Comparison of ENCODE assay signal across 15 mouse cellular contexts in the genomic region with DNA sequence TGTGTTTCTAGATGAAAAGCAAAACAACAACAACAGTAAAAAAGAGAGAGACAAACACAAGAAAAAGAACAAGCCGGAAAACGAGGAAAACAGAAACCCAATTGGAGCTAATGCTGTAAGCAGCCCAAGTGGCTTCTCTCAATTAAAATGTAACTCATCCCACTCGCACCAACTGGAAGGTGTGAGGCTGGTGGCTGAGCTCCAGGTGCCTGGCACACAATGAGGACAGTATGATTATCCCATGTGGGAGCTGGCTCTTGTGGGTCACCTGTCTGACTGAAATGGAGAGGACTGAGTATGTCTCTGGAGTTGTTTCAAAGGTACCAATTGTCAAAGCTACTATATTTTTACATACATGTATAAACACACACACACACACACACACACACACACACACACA. TPM values are rescaled to one million over a fixed set of nuclear protein-coding genes. Genes with fewer than 3 reads are reported as not detected.
DNase-seq lines count a peak whose midpoint lies in the region; ATAC-seq and TF ChIP-seq lines count a peak whose summit lies in the region.
"Had no signal": no experiment of that assay in that cellular context is flagged by ENCODE, and none has a peak within 500 bp of the region (broad histone marks: within the 10 kb centered on the region; RNA-seq: fewer than 3 reads in every experiment).

No protein-coding gene starts in this region.

- TF ChIP-seq CTCF in forebrain, postnatal 0 days (IDR thresholded peaks at IDR 0.05; ENCODE audit: low read depth), result no peak
- TF ChIP-seq CTCF in liver, adult 2 months (IDR thresholded peaks at IDR 0.05; ENCODE audit: low read depth, low read length), result no peak
- TF ChIP-seq CTCF in liver, postnatal 0 days (IDR thresholded peaks at IDR 0.05; ENCODE audit: low read depth), result no peak
- no peak for TF ChIP-seq CTCF in heart, postnatal 0 days (IDR thresholded peaks at IDR 0.05; ENCODE audit: low read depth)

- intact Hi-C loops in left cerebral cortex, postnatal 4 days (cut with DNase I), result no loop called here

- 0 out of 2 replicates have a peak overlapping the region, but pooled peaks have one; percentile 48 for H3K27ac ChIP-seq in forebrain, embryonic 10.5 days
- H3K27ac ChIP-seq in forebrain, postnatal 0 days (ENCODE audit: low read depth, low read length), result no peak overlapping the region
- peak overlapping the region; percentile 3; the same call in 1 of the 2 replicates for H3K27ac ChIP-seq in hindbrain, embryonic 13.5 days
- H3K27ac ChIP-seq in hindbrain, embryonic 16.5 days (ENCODE audit: low read depth, low read length), result no peak overlapping the region
- peak overlapping the region; percentile 63 for H3K27ac ChIP-seq in liver, adult 2 months (replicated peaks; ENCODE audit: insufficient read depth, low read depth, low read length)
- H3K27ac ChIP-seq in liver, postnatal 0 days (ENCODE audit: low read depth), result no peak overlapping the region
- H3K27ac ChIP-seq in heart, postnatal 0 days (ENCODE audit: low read depth), result peak overlapping the region; percentile 62
- H3K27ac ChIP-seq: liver, embryonic 15.5 days had no signal

- no peak for TF ChIP-seq EP300 in liver, postnatal 0 days (IDR thresholded peaks at IDR 0.05; ENCODE audit: low read depth)
- TF ChIP-seq EP300 in heart, postnatal 0 days (IDR thresholded peaks at IDR 0.05; ENCODE audit: low read depth), result no peak

- no peak for TF ChIP-seq POLR2A in liver, adult 2 months (IDR thresholded peaks at IDR 0.05; ENCODE audit: extremely low read depth, insufficient read depth, low read length)

- DNase-seq in forebrain, embryonic 10.5 days (ENCODE audit: extremely low spot score, low spot score), result no peak
- no peak for DNase-seq in forebrain, postnatal 0 days
- peak; percentile 66 for DNase-seq in liver, adult 2 months (ENCODE audit: extremely low read depth, low read depth, low spot score)
- DNase-seq in liver, postnatal 0 days, result no peak
- DNase-seq in heart, postnatal 0 days (ENCODE audit: low spot score), result no peak
- no peak for DNase-seq in left cerebral cortex, postnatal 4 days
- DNase-seq: adrenal gland, postnatal 10 days; B cell, adult 2 months; lung, postnatal 36 days; right cerebral cortex, postnatal 25 days had no signal

- H3K27me3 ChIP-seq in forebrain, embryonic 10.5 days (ENCODE audit: poor library complexity, severe bottlenecking), result no peaks in the 10 kb centered on the region
- H3K27me3 ChIP-seq in forebrain, postnatal 0 days (ENCODE audit: insufficient read depth, low read length), result no peaks in the 10 kb centered on the region
- H3K27me3 ChIP-seq in hindbrain, embryonic 13.5 days, result no peaks in the 10 kb centered on the region
- H3K27me3 ChIP-seq in hindbrain, embryonic 16.5 days (replicated peaks; ENCODE audit: control insufficient read depth, insufficient read depth, low read length), result no peaks in the 10 kb centered on the region
- H3K27me3 ChIP-seq in liver, adult 2 months (ENCODE audit: control insufficient read depth, insufficient read depth, low read length), result no peaks in the 10 kb centered on the region
- no peaks in the 10 kb centered on the region for H3K27me3 ChIP-seq in liver, postnatal 0 days (ENCODE audit: insufficient read depth, low read length)
- H3K27me3 ChIP-seq in heart, postnatal 0 days (ENCODE audit: control insufficient read depth, insufficient read depth, low read length), result no peaks in the 10 kb centered on the region
- H3K27me3 ChIP-seq: liver, embryonic 15.5 days had no signal

- H3K36me3 ChIP-seq in forebrain, embryonic 10.5 days (replicated peaks), result peaks cover 46% of the 10 kb centered on the region
- H3K36me3 ChIP-seq in forebrain, postnatal 0 days (ENCODE audit: insufficient read depth), result no peaks in the 10 kb centered on the region
- no peaks in the 10 kb centered on the region for H3K36me3 ChIP-seq in hindbrain, embryonic 13.5 days
- no peaks in the 10 kb centered on the region for H3K36me3 ChIP-seq in hindbrain, embryonic 16.5 days (ENCODE audit: control insufficient read depth, insufficient read depth, low read length)
- H3K36me3 ChIP-seq in liver, adult 2 months (ENCODE audit: control insufficient read depth, insufficient read depth, low read length), result peaks cover 2% of the 10 kb centered on the region; the same call in 1 of the 2 replicates
- H3K36me3 ChIP-seq in liver, postnatal 0 days (replicated peaks; ENCODE audit: insufficient read depth, low read length), result 0 out of 2 replicates have a peak, but pooled peaks cover 8% of the 10 kb centered on the region
- H3K36me3 ChIP-seq in heart, postnatal 0 days (replicated peaks; ENCODE audit: control insufficient read depth, insufficient read depth, low read length), result peaks cover 4% of the 10 kb centered on the region

- no peaks in the 10 kb centered on the region for H3K9me3 ChIP-seq in forebrain, embryonic 10.5 days
- H3K9me3 ChIP-seq in forebrain, postnatal 0 days (ENCODE audit: low read length), result no peaks in the 10 kb centered on the region
- H3K9me3 ChIP-seq in hindbrain, embryonic 13.5 days, result no peaks in the 10 kb centered on the region
- H3K9me3 ChIP-seq in hindbrain, embryonic 16.5 days (ENCODE audit: control insufficient read depth, low read length), result no peaks in the 10 kb centered on the region
- H3K9me3 ChIP-seq in liver, postnatal 0 days (ENCODE audit: low read length), result no peaks in the 10 kb centered on the region
- H3K9me3 ChIP-seq in heart, postnatal 0 days (replicated peaks; ENCODE audit: control insufficient read depth, low read length), result no peaks in the 10 kb centered on the region
- H3K9me3 ChIP-seq: liver, embryonic 15.5 days had no signal

- no peak for ATAC-seq in forebrain, postnatal 0 days
- no peak for ATAC-seq in hindbrain, embryonic 13.5 days (ENCODE audit: low FRiP score)
- ATAC-seq in hindbrain, embryonic 16.5 days, result no peak
- ATAC-seq in liver, postnatal 0 days, result no peak
- ATAC-seq in heart, postnatal 0 days (ENCODE audit: insufficient read depth, low read depth), result no peak

- no peak overlapping the region for H3K4me3 ChIP-seq in forebrain, embryonic 10.5 days
- no peak overlapping the region for H3K4me3 ChIP-seq in forebrain, postnatal 0 days (ENCODE audit: low read depth, low read length)
- no peak overlapping the region for H3K4me3 ChIP-seq in hindbrain, embryonic 13.5 days
- no peak overlapping the region for H3K4me3 ChIP-seq in hindbrain, embryonic 16.5 days (ENCODE audit: low read length)
- no peak overlapping the region for H3K4me3 ChIP-seq in liver, adult 2 months (ENCODE audit: insufficient read depth, low read depth, low read length)
- H3K4me3 ChIP-seq in liver, postnatal 0 days (ENCODE audit: low read depth, low read length), result no peak overlapping the region
- H3K4me3 ChIP-seq in heart, postnatal 0 days (ENCODE audit: low read depth, low read length), result no peak overlapping the region
- H3K4me3 ChIP-seq: erythroblast, embryonic 14.5 days; layer of hippocampus, adult 2 months; liver, embryonic 15.5 days had no signal

- no peak overlapping the region for H3K4me2 ChIP-seq in forebrain, postnatal 0 days (ENCODE audit: low read depth)
- no peak overlapping the region for H3K4me2 ChIP-seq in hindbrain, embryonic 13.5 days
- H3K4me2 ChIP-seq in hindbrain, embryonic 16.5 days (ENCODE audit: low read length), result no peak overlapping the region
- no peak overlapping the region for H3K4me2 ChIP-seq in liver, postnatal 0 days (ENCODE audit: low read depth, low read length)
- H3K4me2 ChIP-seq in heart, postnatal 0 days (ENCODE audit: low read depth, low read length), result no peak overlapping the region
- H3K4me2 ChIP-seq: liver, embryonic 15.5 days had no signal

- 83% methylated on average over 3 of the region's 3 CpGs for WGBS in forebrain, embryonic 10.5 days
- WGBS in forebrain, postnatal 0 days, result 55% methylated on average over 3 of the region's 3 CpGs
- 87% methylated on average over 3 of the region's 3 CpGs for WGBS in hindbrain, embryonic 13.5 days
- WGBS in hindbrain, embryonic 16.5 days, result 75% methylated on average over 3 of the region's 3 CpGs
- 40% methylated on average over 3 of the region's 3 CpGs for WGBS in liver, adult 2 months
- WGBS in liver, postnatal 0 days (ENCODE audit: insufficient replicate concordance), result 82% methylated on average over 3 of the region's 3 CpGs
- WGBS in heart, postnatal 0 days, result 57% methylated on average over 3 of the region's 3 CpGs

- peaks cover 38% of the 10 kb centered on the region; the same call in 1 of the 2 replicates for H3K79me2 ChIP-seq in liver, adult 2 months (ENCODE audit: control insufficient read depth, insufficient read depth, low read length)

- H3K4me1 ChIP-seq in forebrain, embryonic 10.5 days, result no peaks in the 10 kb centered on the region; the same call in 1 of the 2 replicates
- H3K4me1 ChIP-seq in forebrain, postnatal 0 days (ENCODE audit: insufficient read depth), result no peaks in the 10 kb centered on the region; the same call in 1 of the 2 replicates
- peaks cover 9% of the 10 kb centered on the region for H3K4me1 ChIP-seq in hindbrain, embryonic 13.5 days (replicated peaks)
- peaks cover 2% of the 10 kb centered on the region; the same call in 1 of the 2 replicates for H3K4me1 ChIP-seq in hindbrain, embryonic 16.5 days (ENCODE audit: control insufficient read depth, insufficient read depth, low read depth, low read length)
- H3K4me1 ChIP-seq in liver, adult 2 months (ENCODE audit: control insufficient read depth, insufficient read depth, low read length), result peaks cover 12% of the 10 kb centered on the region
- peaks cover 18% of the 10 kb centered on the region for H3K4me1 ChIP-seq in liver, postnatal 0 days (ENCODE audit: insufficient read depth)
- peaks cover 19% of the 10 kb centered on the region for H3K4me1 ChIP-seq in heart, postnatal 0 days (ENCODE audit: control insufficient read depth, insufficient read depth)

- no peak overlapping the region for H3K9ac ChIP-seq in forebrain, postnatal 0 days
- no peak overlapping the region for H3K9ac ChIP-seq in hindbrain, embryonic 13.5 days
- no peak overlapping the region for H3K9ac ChIP-seq in hindbrain, embryonic 16.5 days (ENCODE audit: low read depth, low read length)
- 0 out of 2 replicates have a peak overlapping the region, but pooled peaks have one; percentile 2 for H3K9ac ChIP-seq in liver, adult 2 months (ENCODE audit: low read depth, low read length)
- no peak overlapping the region for H3K9ac ChIP-seq in liver, postnatal 0 days (replicated peaks)
- no peak overlapping the region for H3K9ac ChIP-seq in heart, postnatal 0 days (replicated peaks; ENCODE audit: low read depth, low read length)
- H3K9ac ChIP-seq: liver, embryonic 15.5 days had no signal

RNA-seq across cellular contexts. Expression of gene Clic4, which starts 41.5 kb away (rescaled TPM):
- polyA plus RNA-seq in forebrain, embryonic 10.5 days (2016; fragmentation: Nextera tagmentation; extraction: Ambion mirVana), result 210 and 227 TPM in 2 replicates
- 44.0 and 65.2 TPM in 2 replicates for total RNA-seq in forebrain, postnatal 0 days (2014; rRNA removed)
- 34.5 and 41.5 TPM in 2 replicates for polyA plus RNA-seq in forebrain, postnatal 0 days (2015; fragmentation: Nextera tagmentation; extraction: Ambion mirVana)
- 83.5 and 84.7 TPM in 2 replicates for polyA plus RNA-seq in hindbrain, embryonic 13.5 days (2015; fragmentation: Nextera tagmentation; extraction: Ambion mirVana)
- 56.1 and 71.0 TPM in 2 replicates for polyA plus RNA-seq in hindbrain, embryonic 16.5 days (2015; fragmentation: Nextera tagmentation; extraction: Ambion mirVana)
- 23.0 and 27.7 TPM in 2 replicates for total RNA-seq in liver, adult 2 months (2014; rRNA removed)
- polyA plus RNA-seq in liver, adult 2 months (2012; rRNA removed), result 23.4 and 30.8 TPM in 2 replicates
- polyA plus RNA-seq in liver, postnatal 0 days (2015; fragmentation: Nextera tagmentation; extraction: Ambion mirVana), result 52.2 and 64.6 TPM in 2 replicates
- 239 and 307 TPM in 2 replicates for total RNA-seq in heart, postnatal 0 days (2014; rRNA removed; ENCODE audit: low replicate concordance)
- polyA plus RNA-seq in heart, postnatal 0 days (2015; fragmentation: Nextera tagmentation; extraction: Ambion mirVana), result 213 and 235 TPM in 2 replicates
- total RNA-seq in left cerebral cortex, postnatal 4 days (2021), result 10 to 100 TPM; 27.6 to 27.8 TPM

Comparison
In these comparisons a context has a peak if more than half of its experiments do, and no peak if none do; other contexts are left out.
1. H3K27ac ChIP-seq: peak in forebrain, embryonic 10.5 days (single experiment), hindbrain, embryonic 13.5 days (single experiment), liver, adult 2 months (single experiment) and heart, postnatal 0 days (single experiment); none in forebrain, postnatal 0 days (single experiment), hindbrain, embryonic 16.5 days (single experiment) and liver, postnatal 0 days (single experiment).